Mouse (Mus musculus) megakaryocyte, adult 5-6 weeks (primary cell): ENCODE data around the gene Phlda2. TPM values are rescaled to one million over a fixed set of nuclear protein-coding genes. Genes with fewer than 3 reads are reported as not detected.
A peak's percentile ranks its signal among the peaks of the same experiment; 100 is the strongest.

Experiments
- ATAC-seq: 2 replicates; pipeline ENCODE4 v1.8.0; 2016; ENCODE audit warnings: mild to moderate bottlenecking, inconsistent platforms; ENCODE audit not compliant: poor library complexity, severe bottlenecking
- total RNA-seq, 2 experiments: library from RNA; stranded (forward) in 1 of 2; stranded (reverse) in 1 of 2; fragments of 153-499, 151-499 nt in 1 of 2; fragments of 221-1000, 200-1000 nt in 1 of 2; gene quantifications; 2 replicates each; pipeline versions ENCODE4 v1.2.3 to v1.2.4; 2015 to 2017

The Phlda2 gene
- total RNA-seq, 2 experiments from 2014 or later = not detected

DNA sequence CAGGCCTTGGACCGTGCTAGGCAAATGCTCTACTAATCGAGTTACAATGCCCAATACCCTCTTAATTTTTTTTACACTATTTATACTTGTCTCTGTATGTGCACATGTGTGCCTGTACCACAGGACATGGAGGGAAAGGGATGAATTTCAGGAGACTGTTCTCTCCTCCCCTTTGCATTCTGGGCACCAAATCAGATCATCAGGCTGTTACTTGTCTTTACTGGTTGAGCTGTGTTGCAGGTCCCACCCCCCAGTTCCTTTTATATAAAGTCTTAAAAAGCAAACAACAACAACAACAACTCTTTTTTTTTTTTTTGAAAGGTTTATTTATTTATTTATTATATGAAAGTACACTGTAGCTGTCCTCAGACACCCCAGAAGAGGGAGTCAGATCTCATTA, 2.5 kb upstream of the Phlda2 start:
- ATAC-seq = no peak

DNA sequence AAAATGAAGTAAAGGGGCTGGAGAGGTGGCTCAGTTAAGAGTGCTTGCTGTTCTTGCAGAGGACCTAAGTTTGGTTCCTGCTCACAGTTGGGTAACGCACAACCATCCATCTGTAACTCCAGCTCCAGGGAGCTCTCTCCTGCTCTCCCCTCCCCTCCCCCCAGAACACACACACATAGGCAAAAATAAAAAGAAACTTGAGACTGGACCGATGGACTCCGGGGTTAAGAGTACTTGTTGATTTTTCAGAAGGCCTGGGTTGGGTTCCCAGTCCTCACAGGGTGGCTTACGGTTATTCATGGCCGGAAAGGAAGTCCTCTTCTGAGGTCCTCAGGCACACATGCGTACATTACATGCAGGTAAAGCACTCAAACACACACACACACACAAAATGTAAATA, 976 bp upstream of the Phlda2 start:
- ATAC-seq = no peak

DNA sequence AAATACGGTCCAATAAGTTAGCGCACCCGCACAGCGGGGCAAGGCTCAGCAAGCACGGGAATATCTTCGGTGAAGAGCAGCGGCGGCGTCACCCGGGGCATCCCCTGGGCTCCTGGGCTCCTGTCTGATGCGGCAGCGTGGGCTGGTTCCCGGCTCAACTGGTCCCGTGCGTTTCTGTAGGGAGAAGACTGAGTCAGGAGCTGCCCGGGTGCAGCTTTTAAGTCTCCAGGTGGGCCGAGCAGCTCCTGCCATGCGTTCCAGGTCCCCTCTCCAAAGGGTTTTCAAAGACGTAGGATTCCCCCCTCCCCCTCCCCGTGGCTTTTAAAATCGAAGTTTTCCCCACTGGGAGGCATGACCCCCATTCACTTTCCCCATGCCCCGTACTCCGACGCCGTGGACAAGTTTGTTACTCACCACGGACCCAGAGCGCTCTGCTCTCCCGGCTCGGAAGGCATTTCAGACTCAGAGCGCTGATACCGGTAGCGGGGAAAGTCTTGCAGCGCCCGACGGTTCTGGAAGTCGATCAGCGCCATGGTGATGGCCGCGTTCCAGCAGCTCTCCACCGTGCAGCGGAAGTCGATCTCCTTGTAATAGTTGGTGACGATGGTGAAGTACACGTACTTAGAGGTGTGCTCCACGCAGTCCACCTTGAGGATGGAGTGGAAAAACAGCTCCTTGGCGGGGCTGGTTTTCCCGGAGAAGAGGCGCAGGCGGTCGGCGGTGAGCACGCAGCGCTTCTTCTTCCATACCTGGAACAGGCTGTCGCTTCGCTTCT, 1.1 kb downstream of the Phlda2 start:
- peak; percentile 38 for ATAC-seq

DNA sequence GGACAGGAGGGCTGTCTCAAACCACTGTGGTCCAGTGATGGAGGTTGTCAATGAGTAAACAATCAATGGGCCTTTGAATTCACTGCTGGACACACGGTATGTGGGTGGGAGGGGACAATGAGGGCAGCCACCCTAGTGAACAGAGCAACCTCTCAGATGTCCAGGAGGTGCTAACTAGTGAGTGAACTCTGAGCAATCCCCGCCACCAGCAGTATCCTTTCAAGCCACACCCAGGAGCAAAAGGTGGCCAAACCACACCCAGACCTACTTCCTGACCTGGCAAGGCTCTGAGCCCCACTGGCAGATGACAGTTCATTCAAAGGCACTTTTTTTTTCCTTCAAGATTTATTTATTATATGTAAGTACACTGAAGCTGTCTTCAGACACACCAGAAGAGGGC, 2.0 kb downstream of the Phlda2 start:
- no peak for ATAC-seq

DNA sequence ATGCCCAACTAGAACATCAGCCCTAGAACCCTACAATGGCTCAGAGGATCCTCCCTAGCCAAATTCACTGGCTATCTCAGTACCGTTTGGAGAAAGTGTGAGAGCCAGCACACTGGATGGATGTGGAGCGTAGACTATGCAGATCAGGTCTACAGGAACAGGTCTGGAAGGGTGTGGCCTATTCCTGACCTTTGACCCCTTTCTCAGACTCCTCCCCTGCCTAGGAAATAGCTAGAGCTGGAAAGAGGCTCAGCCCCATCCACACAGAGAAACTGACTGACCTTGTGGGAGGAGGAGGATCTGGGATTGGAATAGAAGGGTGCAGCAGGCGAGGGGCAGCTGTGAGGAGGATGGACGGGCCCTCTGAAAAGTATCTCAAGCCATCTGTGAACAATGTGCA, 4.4 kb downstream of the Phlda2 start:
- ATAC-seq = no peak

DNA sequence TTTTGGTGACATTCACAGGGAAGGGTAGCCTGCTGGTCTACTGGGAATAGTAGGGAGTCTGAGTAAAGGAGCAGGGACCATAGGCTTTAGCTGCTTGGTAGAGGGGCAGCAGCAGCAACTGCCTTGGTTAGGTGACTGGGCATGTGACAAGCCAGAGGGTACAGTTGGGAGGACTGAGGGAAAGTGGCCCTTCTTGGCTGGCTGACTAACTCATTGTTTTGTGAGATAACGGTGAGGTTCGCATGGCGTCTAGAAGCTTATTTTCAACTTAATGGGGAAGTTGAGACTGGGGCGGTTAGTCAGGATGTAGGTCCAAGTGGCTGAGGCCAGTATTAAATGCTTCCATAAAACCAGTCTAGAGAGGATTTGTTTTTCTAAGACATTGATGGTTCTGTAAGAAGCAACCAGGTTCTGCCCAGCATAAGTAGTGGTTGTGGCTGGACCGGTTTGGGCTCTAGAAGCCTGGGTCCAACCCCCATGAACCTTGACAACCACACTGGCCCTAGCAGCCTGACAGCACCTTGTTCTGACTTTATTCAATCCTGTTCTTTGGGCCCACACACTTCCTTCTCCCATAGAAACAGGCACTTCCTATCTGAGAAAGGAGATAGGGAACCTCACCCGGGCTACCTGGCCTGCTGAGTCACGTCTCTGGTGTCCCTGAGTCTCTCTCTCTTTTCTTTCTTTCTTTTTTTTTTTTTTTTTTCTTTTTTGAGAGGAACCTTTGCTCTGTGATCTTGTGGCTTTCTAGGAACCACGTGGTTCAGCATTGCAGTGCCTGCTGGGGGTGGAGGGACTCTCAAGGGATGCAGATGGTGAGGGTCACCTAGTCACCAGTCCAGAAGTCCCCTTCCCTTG, 7.6 kb downstream of the Phlda2 start:
- ATAC-seq = peak; percentile 43

DNA sequence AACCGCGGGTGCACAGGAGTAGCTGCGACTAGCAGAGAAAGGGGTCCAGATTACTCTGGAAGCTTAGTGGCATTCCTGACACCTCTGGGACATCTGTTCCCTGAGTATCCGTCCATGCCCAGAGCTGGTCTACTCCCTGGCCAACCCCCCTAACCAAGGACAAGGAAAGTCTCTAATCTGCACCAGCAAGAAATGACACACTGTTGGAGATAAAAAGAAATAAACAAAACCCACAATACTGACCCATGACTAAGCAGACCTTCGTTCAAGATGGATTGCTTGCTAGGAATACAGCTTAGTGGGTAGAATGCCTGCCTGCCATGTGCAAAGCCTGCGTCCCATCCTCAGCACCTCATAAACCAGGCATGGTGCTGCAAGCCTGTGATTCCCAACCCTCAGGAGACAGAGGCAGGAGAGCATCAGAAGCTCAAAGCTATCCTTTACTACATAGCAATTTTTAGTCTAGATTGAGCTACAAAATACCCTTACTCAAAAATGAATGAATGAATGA, 9.3 kb downstream of the Phlda2 start:
- ATAC-seq = no peak

DNA sequence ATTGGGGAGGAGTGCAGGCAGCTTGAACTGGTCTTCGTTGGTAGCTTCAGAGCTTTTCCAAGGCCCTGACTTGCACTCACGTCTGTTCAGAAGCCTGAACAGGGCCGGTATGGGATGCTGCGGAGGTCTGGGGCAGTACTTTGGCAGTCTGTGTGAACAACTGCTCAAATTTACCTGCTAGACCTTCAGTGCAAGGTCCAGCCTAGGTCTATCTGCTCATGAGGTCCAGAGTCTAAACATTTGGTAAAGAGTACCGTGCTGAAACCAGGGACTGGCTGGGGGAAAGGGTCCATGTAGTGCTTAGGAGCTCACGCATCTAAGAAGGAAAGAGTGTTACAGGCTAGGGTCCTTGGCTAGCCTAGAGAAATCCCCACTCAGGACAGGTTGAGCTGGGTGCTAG, 13.2 kb downstream of the Phlda2 start:
- ATAC-seq = no peak

DNA sequence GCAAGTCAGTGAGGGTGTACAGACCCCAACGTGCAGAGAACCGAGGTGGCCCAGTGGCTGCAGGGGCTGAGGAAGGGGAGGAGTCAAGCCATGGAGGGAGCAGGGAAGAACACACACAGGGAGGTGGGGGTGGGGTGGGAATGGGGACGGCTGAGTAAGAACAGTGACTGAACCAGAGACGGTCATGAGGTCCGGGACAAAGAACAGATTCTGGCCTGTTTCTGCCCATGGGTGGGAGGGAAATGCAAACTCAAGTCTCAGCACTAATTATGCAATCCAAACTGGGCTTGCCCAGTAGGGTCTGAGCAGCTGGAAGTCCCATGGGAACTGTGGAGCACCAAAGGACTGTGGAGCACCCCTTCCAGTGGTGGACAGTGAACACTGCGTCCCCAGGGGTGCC, 20.4 kb downstream of the Phlda2 start:
- no peak for ATAC-seq

DNA sequence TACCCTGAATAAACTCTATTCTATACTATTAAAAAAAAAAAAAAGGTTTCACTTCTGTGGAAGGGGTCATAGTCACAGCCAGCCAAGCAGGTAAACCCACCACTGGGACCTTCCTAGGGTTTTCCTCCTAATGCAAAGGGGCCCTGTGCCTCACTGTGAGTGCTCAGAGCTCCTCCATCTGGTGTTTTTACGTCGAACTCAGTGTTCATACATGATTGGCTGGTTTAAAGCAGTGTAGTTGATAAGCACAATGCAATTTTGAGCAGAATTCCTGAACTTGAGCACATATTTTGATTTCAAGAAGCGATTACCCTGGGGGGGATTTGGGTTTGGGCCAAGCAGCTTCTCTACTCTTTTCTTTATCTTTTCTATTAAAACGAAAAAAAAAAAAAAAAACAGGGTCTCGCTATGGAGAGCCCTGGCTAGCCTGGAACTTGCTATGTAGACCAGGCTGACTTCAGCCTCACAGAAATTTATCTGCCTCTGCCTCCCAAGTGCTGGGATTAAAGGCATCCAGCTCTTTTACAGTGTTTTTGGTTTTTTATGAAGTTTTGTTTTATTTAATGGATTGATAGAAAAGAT, 21.1 kb downstream of the Phlda2 start:
- no peak for ATAC-seq

DNA sequence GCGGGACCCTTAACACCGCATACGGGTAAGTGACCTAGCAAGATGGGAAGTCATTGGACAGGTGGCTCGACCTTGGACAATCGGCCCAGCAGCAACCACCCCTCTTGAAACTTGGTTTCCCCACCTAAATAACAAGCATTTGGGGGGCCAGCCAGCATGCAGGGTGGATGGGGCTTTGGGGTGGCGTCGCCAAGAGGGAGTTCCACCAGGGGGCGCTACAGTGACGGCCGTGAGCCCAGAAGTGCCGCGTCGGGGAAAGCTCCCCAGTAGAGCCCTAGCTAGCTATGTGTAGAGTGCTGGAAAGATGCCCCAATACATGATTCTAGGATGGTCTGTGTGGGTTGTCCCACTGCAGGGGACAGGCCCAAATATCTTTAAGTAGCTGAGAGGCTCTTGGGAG, 22.5 kb downstream of the Phlda2 start:
- ATAC-seq = peak; percentile 72

DNA sequence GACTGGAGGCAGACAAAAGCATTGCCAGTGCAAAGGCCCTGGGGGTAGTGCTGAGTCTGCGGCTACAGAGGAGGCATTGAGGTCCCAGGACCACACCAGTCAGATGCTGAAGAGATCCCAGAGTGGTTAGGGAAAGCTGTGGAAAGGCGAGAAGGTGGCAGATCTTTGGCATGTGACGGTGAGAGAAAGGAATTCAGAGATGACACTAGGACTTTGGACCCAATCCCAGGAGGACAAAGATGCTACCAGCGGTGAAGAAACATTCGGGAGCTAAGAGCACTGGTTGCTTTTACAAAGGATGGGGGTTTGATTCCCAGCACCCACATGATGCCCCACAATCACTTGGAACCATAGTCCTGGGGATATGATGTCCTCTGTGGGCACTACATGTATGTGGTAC, 25.1 kb downstream of the Phlda2 start:
- ATAC-seq = no peak

DNA sequence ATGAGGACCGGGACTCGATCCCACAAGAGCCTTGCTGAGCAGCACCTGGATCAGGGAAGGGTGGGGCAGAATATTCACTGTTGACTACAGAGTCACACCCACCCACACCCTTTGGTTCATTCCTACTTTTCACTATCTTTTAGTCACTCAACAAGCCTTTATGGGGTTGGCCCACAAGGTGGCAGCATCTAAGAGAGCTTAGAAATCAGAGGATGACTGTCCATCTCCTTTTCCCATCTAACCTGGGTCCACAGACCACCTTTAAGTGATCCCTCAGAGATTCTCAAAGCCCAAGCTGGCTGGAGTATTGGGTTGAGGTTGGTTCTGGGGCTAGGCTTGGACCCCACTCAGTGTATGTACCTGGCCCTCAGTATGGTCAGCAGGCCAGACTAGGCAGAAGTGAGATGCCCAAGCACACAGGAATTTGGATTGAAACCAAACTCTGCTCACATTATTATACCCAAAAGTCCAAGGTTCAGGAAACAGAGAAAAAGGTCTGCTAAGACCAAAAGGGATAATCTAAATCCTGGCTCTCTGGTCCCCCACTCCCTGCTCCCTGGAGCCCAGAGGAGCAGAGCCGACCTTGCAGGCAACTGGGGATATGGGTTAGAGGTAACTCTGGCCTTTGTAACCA, 26.1 kb downstream of the Phlda2 start:
- ATAC-seq = no peak

DNA sequence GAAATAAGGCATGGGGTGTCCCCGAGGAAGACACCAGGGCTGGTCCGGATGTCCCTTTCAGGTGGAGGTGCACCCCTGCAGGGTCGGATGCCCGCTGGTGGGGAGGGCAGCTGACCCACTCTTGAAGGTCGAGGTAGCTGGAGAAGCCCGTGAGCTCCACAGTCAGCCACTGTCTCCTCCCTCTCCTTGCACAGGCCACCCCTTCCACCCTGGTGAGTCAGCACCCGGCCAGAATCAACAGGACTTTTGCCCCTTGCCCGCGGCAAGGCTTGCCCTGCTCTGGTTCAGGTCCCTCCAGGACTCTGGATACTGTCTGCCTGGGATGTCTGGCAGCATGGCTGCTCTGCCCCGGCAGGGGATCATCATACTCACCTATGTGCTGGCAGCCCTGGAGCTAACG, 27.1 kb downstream of the Phlda2 start:
- no peak for ATAC-seq

DNA sequence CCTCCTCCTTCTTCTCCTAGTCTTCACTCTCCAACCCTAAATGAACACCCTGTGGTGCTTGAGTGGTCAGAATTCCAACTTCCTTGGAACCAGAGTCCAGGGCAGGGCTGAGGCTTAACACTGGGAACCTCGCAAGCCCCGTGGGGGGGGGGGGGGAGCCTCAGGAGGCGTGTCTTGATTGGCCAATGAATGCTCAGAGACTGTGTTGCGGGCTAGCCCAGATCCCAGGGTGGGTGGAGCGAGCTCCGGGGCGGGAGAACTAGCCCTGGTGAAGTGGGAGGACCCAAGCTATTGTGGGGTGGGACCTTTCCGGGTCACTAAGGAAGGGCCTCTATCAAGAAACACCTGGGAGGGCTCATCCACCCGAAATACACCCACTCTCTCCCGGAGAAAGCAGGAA, 28.1 kb downstream of the Phlda2 start:
- no peak for ATAC-seq

DNA sequence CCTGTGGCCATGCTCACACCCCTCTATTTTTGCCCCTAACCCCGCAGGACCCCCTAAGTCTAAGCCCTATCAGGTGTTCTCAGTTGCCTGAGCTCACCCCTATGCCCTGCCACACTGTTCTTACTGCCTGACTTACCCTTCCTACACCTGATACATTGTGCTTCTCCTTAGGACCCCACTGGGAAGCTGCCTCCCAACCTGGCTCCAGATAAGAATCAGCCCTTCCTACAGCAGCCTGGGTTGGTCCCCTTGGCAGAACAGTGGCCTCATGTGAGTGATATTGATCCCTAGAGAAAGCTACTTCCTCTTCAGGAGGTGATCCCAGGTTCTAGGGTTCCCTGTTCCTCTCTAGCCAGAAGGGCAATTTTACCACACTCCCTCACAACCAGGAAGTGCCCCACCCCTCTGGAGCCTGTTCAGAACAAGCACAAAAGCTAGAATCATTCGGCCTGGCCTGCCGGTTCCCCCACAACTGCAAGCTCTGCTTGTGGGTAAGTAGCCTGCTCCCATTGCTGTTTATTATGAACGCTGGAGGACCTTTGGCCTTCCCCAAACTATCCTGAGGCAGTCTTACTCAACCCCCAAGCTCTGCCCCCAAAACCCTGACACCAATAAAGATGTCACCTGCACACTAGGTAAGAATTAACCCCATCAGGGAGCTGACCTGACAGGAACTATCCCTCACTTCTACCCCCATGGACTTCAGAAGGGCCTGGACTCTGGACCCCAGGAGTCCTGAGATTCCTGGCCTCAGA, 29.4 kb downstream of the Phlda2 start, which contains the start of gene Slc22a18:
TSS of gene Slc22a18 (plus strand) at position 390 of the 755 bp plus-strand sequence.
- ATAC-seq = peak; percentile 72

DNA sequence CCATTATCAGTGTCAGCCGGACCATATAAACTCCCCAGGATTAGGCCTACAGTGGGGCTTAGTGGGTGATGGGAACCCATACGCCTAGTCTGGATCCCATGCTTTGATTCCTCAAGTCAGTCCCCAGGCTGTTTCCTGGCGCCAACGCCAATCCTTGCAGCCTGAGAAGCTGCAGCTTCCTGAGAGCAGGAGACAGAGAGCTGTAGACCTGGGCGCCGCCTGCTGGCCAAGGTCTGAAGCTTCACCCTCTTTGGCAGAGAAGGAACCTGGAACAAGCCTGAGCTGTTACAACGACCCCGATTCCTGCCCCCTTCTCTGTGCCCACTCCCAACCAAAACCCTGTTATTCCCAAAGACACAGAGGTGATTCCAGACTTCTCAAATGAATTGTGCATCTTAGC, 33.0 kb downstream of the Phlda2 start:
- peak; percentile 61 for ATAC-seq

DNA sequence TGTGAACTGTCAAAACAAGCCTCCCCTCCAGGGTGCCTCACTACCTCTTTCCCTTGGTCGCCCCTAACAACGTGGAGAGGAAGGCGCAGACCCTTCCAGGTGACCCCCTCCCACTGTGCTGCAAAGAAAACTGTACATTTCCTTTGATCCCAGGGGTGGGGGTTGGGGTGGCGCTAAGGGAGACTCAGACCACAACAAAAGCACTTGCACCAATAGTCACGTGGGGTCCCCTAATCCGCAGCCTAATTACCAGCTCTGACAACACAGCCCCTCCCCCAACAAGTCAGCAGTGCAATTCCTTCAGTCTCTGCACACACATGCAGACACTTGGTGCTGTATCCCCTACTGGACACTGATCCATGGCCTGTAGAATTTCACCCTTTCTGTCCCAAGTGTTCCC, 35.2 kb downstream of the Phlda2 start:
- no peak for ATAC-seq

DNA sequence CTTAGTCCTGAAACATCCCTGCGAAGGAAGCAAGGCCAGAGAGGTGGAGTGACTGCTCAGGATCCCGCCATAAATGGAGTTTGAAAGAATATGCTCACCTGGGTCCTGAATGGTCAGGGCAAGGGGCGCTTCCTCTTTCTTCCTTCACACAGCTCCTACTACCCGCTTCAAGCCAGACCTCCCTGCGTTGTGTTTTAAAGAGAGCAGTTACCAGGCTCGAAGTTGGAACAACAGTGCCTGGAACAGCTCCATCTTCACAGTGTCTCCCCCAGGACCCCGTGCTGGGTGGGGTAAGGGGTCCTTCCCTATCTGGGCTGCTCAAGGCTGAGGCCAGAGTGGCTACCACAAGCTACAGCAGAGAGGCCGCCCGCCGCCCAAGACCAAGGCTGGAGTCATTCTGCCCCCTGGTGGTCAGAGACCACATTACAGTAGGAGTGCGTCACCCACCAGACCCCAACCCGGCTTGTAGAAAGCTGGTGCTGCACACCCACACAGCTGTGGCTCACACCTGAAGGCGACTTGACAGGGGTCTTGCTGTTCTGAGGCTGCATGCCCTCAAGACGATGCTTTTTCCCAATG, 36.8 kb downstream of the Phlda2 start:
- ATAC-seq = peak; percentile 74
